Mouse (Mus musculus): Measurements from ENCODE around the gene Ube2t. TPM values are rescaled to one million over a fixed set of nuclear protein-coding genes. Genes with fewer than 3 reads are reported as not detected.
A peak's percentile ranks its signal among the peaks of the same experiment; 100 is the strongest.

Ube2t gene
- polyA plus RNA-seq (2014; fragmentation: Nextera tagmentation; extraction: Ambion mirVana) = 34.2 and 35.1 TPM in 2 replicates

DNA sequence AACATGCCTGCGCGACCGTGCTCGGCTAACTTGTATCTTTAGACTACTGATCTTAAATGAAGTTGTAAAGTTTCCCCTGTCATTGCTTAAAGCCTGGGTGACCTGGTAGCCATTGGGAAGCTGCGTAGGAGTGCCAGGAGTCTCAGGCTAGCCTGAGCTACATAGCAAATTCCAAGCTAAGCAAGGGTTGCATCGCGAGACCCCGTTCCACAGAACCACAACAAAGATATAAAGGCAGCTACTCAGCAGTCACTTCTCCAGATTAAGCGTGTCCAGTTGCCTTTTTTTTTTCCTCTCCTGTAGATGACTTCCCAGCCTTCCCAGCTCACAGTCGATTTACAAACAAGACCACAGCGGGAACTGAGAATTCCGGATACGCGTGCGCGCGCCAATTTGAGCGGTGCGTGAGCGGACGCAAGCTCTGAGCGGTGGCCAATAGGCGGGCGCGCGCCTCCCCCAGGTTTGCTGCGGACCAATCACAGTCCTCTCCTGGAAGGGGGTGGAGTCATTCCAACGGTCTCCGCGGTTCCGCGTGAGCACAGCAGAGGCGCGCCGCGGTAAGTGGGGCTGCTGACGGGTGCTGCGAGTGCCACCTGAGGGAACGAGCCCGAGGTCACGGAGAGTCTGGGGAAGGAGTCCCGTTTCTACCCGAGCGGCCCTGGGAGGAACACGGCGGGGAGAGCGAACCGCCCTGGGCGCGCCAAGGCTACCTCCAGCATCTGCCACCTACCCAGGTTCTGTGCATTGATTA lies at the start of gene Ube2t:
Gene Ube2t, plus strand, starts transcription at position 513 of the 751 bp plus-strand sequence.
- Histone ChIP-seq H3K9ac (replicated peaks; ENCODE audit: low read depth, low read length) (peak within 1 kb of the TSS; percentile 64), H3K4me3 (ENCODE audit: low read depth, low read length) (peak within 1 kb of the TSS; percentile 72), H3K27ac (ENCODE audit: low read length) (no peak within 1 kb of the TSS; the same call in 1 of the 2 replicates), H3K27me3 (ENCODE audit: control insufficient read depth, insufficient read depth, low read length) (no peaks in the 10 kb centered on the region), H3K9me3 (ENCODE audit: control insufficient read depth, low read depth, low read length) (no peaks in the 10 kb centered on the region), H3K4me2 (replicated peaks; ENCODE audit: low read depth, low read length) (peak within 1 kb of the TSS; percentile 74), H3K4me1 (ENCODE audit: control insufficient read depth, insufficient read depth, low read length) (peaks cover 7% of the 10 kb centered on the region; the same call in 1 of the 2 replicates), H3K36me3 (ENCODE audit: control insufficient read depth, insufficient read depth, low read length) (no peaks in the 10 kb centered on the region)
- ATAC-seq (ENCODE audit: insufficient number of reproducible peaks, insufficient read depth, low FRiP score, low read depth) = peak; percentile 99
- WGBS = 2% methylated on average over 50 of the region's 50 CpGs

DNA sequence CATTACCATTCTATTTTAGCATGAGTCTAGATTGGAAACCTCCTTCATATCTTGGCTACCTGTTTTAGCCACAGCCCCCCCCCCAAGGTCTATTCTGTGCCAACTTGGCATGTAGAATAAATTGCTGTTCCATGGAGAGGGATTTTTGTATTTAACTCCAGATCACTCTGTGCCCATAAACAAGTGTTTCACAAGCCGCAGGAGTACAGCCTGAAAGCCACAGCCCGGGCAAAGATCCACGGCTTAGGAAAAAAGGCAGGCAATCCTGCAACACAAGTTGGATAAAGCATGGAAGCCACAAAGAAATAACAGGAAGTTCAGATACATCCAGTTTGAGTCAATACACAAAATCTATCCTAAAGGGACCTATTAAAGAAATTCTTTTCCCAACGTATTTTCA lies 48.8 kb upstream of the Ube2t start:
- H3K27ac ChIP-seq (ENCODE audit: low read length) = no peak overlapping the region
- WGBS = 90% methylated on average over 4 of the region's 4 CpGs
- H3K4me2 ChIP-seq (replicated peaks; ENCODE audit: low read depth, low read length) = no peak overlapping the region
- H3K27me3 ChIP-seq (ENCODE audit: control insufficient read depth, insufficient read depth, low read length) = no peaks in the 10 kb centered on the region
- no peaks in the 10 kb centered on the region for H3K4me1 ChIP-seq (ENCODE audit: control insufficient read depth, insufficient read depth, low read length)
- no peaks in the 10 kb centered on the region for H3K9me3 ChIP-seq (ENCODE audit: control insufficient read depth, low read depth, low read length)
- H3K9ac ChIP-seq (replicated peaks; ENCODE audit: low read depth, low read length) = no peak overlapping the region
- H3K36me3 ChIP-seq (ENCODE audit: control insufficient read depth, insufficient read depth, low read length) = no peaks in the 10 kb centered on the region
- ATAC-seq (ENCODE audit: insufficient number of reproducible peaks, insufficient read depth, low FRiP score, low read depth) = no peak
- H3K4me3 ChIP-seq (ENCODE audit: low read depth, low read length) = no peak overlapping the region

DNA sequence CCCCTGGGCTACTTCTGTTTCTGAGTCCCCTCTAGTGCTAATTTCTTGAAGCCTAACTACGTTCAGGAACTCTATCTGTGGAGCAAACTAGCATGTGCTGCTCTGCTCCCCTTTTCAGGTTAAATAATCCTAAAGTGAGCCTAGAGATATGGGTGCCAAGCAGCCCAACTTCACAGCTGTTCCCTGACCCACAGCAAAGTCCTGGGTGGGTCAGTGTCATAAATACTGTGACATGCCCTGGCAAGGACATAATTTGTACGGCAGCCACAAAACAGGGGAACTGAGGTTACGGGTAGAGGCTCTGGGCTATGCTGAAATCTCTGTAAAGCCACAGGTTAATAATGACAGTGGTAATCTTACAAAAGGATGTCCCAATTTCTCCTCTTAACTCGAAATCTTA lies 46.9 kb upstream of the Ube2t start:
- Histone ChIP-seq H3K9me3 (ENCODE audit: control insufficient read depth, low read depth, low read length) (no peaks in the 10 kb centered on the region), H3K27me3 (ENCODE audit: control insufficient read depth, insufficient read depth, low read length) (no peaks in the 10 kb centered on the region), H3K9ac (replicated peaks; ENCODE audit: low read depth, low read length) (no peak overlapping the region), H3K4me2 (replicated peaks; ENCODE audit: low read depth, low read length) (no peak overlapping the region), H3K4me3 (ENCODE audit: low read depth, low read length) (no peak overlapping the region), H3K27ac (ENCODE audit: low read length) (no peak overlapping the region), H3K36me3 (ENCODE audit: control insufficient read depth, insufficient read depth, low read length) (no peaks in the 10 kb centered on the region), H3K4me1 (ENCODE audit: control insufficient read depth, insufficient read depth, low read length) (no peaks in the 10 kb centered on the region)
- ATAC-seq (ENCODE audit: insufficient number of reproducible peaks, insufficient read depth, low FRiP score, low read depth) = no peak
- 82% methylated on average over 4 of the region's 4 CpGs for WGBS

DNA sequence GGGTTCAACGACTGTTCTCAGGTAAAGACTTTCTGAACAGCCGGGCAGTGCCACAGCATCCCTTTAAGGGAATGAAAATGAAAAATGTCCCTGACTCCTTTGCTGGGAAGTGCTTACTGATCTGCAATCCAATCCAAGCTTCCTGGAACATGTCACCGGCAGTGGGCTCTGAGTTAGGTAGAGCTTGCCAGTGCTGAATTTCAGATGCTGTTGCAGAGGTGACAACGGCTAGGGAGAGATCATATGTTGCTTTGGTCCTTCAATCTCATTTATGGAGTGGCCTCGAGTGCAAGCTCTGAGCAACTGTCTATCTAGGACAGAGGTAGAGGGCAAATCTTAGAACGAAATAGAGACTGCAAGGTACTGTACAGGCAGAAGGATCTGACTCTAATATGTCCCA lies 43.4 kb upstream of the Ube2t start:
- Histone ChIP-seq H3K4me2 (replicated peaks; ENCODE audit: low read depth, low read length) (no peak overlapping the region), H3K27me3 (ENCODE audit: control insufficient read depth, insufficient read depth, low read length) (no peaks in the 10 kb centered on the region), H3K9ac (replicated peaks; ENCODE audit: low read depth, low read length) (no peak overlapping the region), H3K27ac (ENCODE audit: low read length) (no peak overlapping the region), H3K36me3 (ENCODE audit: control insufficient read depth, insufficient read depth, low read length) (no peaks in the 10 kb centered on the region), H3K4me1 (ENCODE audit: control insufficient read depth, insufficient read depth, low read length) (no peaks in the 10 kb centered on the region), H3K4me3 (ENCODE audit: low read depth, low read length) (no peak overlapping the region), H3K9me3 (ENCODE audit: control insufficient read depth, low read depth, low read length) (no peaks in the 10 kb centered on the region)
- 84% methylated on average over 6 of the region's 6 CpGs for WGBS
- ATAC-seq (ENCODE audit: insufficient number of reproducible peaks, insufficient read depth, low FRiP score, low read depth) = no peak

DNA sequence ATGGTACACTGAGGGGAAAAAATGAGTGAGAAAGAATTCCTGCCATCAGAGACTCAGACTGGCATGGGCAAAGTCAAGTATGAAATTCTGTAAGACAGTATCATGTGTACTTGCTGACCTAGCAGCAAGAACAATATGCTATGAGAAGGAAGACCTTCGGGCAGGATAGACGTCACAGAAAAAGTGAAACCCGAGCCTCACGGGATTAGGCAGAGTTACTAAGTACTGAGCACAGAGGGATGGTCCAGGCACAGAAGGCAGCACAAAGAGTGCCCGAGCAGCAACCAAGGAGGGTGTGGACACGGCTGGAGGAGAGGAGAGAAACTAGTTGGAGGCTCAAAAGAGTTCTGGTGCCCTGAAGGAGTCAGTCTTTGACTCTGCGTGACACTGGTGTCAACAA lies 29.9 kb upstream of the Ube2t start:
- no peaks in the 10 kb centered on the region for H3K9me3 ChIP-seq (ENCODE audit: control insufficient read depth, low read depth, low read length)
- H3K4me3 ChIP-seq (ENCODE audit: low read depth, low read length) = no peak overlapping the region
- H3K27me3 ChIP-seq (ENCODE audit: control insufficient read depth, insufficient read depth, low read length) = no peaks in the 10 kb centered on the region
- H3K4me2 ChIP-seq (replicated peaks; ENCODE audit: low read depth, low read length) = no peak overlapping the region
- 33% methylated on average over 7 of the region's 7 CpGs for WGBS
- H3K36me3 ChIP-seq (ENCODE audit: control insufficient read depth, insufficient read depth, low read length) = no peaks in the 10 kb centered on the region
- ATAC-seq (ENCODE audit: insufficient number of reproducible peaks, insufficient read depth, low FRiP score, low read depth) = no peak
- H3K4me1 ChIP-seq (ENCODE audit: control insufficient read depth, insufficient read depth, low read length) = no peaks in the 10 kb centered on the region
- no peak overlapping the region for H3K27ac ChIP-seq (ENCODE audit: low read length)
- no peak overlapping the region for H3K9ac ChIP-seq (replicated peaks; ENCODE audit: low read depth, low read length)

DNA sequence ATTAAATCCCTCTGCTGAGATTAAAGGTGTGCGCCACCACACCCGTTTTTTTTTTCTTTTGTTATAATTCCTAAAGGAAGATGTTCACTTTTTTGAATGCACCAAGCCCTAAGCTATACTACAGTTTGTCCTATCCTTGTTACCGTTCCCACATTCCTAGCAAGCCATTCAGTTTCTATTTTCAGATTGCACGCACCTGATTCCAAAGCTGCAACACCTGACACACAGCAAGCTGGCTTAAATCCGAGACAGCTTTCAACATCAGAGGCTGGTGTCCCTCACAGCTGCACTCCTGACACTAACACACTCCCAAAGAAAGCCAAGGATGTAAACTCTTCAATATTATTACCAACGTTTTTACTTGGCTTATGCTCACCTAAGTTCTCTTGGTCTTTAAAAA lies 26.0 kb upstream of the Ube2t start:
- WGBS = 84% methylated on average over 6 of the region's 6 CpGs
- Histone ChIP-seq H3K4me1 (ENCODE audit: control insufficient read depth, insufficient read depth, low read length) (no peaks in the 10 kb centered on the region), H3K36me3 (ENCODE audit: control insufficient read depth, insufficient read depth, low read length) (no peaks in the 10 kb centered on the region), H3K4me3 (ENCODE audit: low read depth, low read length) (no peak overlapping the region), H3K9ac (replicated peaks; ENCODE audit: low read depth, low read length) (no peak overlapping the region), H3K27ac (ENCODE audit: low read length) (no peak overlapping the region), H3K27me3 (ENCODE audit: control insufficient read depth, insufficient read depth, low read length) (no peaks in the 10 kb centered on the region), H3K4me2 (replicated peaks; ENCODE audit: low read depth, low read length) (no peak overlapping the region), H3K9me3 (ENCODE audit: control insufficient read depth, low read depth, low read length) (no peaks in the 10 kb centered on the region)
- ATAC-seq (ENCODE audit: insufficient number of reproducible peaks, insufficient read depth, low FRiP score, low read depth) = no peak

DNA sequence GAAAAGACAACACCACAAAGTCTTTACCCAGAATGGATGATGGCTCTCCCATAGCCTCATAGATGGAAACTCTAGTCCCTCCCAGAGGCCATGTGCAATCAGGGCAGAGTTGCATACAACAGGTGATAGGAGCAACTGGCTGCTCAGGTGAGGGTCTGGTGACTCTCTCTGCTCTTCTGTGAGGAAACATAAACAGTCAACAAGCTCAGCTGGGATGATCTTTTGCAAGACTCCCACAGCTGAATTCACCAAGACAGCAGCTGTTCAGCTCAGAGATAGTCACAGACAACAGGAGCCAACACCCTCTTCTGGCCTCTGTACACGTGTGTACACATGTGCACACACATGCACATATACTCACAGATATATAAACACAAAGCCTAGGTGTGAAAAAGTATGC lies 24.1 kb upstream of the Ube2t start:
- no peaks in the 10 kb centered on the region for H3K4me1 ChIP-seq (ENCODE audit: control insufficient read depth, insufficient read depth, low read length)
- no peaks in the 10 kb centered on the region for H3K36me3 ChIP-seq (ENCODE audit: control insufficient read depth, insufficient read depth, low read length)
- no peaks in the 10 kb centered on the region for H3K9me3 ChIP-seq (ENCODE audit: control insufficient read depth, low read depth, low read length)
- no peak overlapping the region for H3K4me3 ChIP-seq (ENCODE audit: low read depth, low read length)
- 73% methylated on average over 1 of the region's 1 CpGs for WGBS
- no peak overlapping the region for H3K9ac ChIP-seq (replicated peaks; ENCODE audit: low read depth, low read length)
- no peak overlapping the region for H3K4me2 ChIP-seq (replicated peaks; ENCODE audit: low read depth, low read length)
- no peaks in the 10 kb centered on the region for H3K27me3 ChIP-seq (ENCODE audit: control insufficient read depth, insufficient read depth, low read length)
- ATAC-seq (ENCODE audit: insufficient number of reproducible peaks, insufficient read depth, low FRiP score, low read depth) = no peak
- no peak overlapping the region for H3K27ac ChIP-seq (ENCODE audit: low read length)

DNA sequence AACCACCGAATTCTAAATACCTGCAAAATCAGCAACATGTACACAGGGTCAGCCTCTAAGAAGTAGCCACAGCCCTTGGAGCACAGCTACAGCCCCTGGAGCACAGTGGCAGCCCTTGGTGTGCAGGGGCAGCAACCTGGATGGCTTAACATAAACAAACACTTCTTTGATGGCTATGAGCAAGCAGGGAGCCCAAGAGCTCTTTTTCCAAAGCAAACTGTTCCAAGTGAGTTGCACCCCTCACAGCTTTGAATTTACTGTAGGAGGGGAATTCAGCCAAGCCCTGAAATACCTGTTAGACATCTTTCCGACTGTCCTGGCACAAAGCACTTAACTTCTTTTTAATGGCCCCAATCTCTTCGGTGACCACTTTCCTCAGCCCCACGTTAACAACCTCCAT lies 21.5 kb upstream of the Ube2t start:
- H3K4me1 ChIP-seq (ENCODE audit: control insufficient read depth, insufficient read depth, low read length) = no peaks in the 10 kb centered on the region
- H3K4me3 ChIP-seq (ENCODE audit: low read depth, low read length) = no peak overlapping the region
- peak overlapping the region; percentile 41; the same call in 1 of the 2 replicates for H3K27ac ChIP-seq (ENCODE audit: low read length)
- no peak overlapping the region for H3K9ac ChIP-seq (replicated peaks; ENCODE audit: low read depth, low read length)
- 40% methylated on average over 4 of the region's 4 CpGs for WGBS
- no peaks in the 10 kb centered on the region for H3K9me3 ChIP-seq (ENCODE audit: control insufficient read depth, low read depth, low read length)
- ATAC-seq (ENCODE audit: insufficient number of reproducible peaks, insufficient read depth, low FRiP score, low read depth) = no peak
- no peaks in the 10 kb centered on the region for H3K27me3 ChIP-seq (ENCODE audit: control insufficient read depth, insufficient read depth, low read length)
- H3K4me2 ChIP-seq (replicated peaks; ENCODE audit: low read depth, low read length) = no peak overlapping the region
- H3K36me3 ChIP-seq (ENCODE audit: control insufficient read depth, insufficient read depth, low read length) = no peaks in the 10 kb centered on the region

DNA sequence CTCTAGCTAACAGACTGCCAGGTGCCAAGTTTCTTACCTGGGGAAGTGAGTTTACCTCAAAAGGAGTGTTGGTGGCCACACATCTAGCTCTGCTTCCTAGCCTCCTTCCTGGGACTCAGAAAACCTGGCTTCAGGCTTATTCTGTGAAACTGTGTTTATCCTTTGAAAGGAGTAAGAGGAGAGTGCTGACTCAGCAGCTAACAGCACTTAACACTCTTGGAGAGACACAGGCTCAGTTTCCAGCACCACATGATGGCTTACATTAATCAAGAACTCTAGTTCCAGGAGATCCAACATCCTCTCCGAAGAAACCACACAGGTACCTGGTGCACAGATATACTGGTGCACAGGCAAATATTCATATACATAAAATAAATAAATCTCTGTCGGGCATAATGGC lies 19.5 kb upstream of the Ube2t start:
- Histone ChIP-seq H3K36me3 (ENCODE audit: control insufficient read depth, insufficient read depth, low read length) (no peaks in the 10 kb centered on the region; the same call in 1 of the 2 replicates), H3K4me3 (ENCODE audit: low read depth, low read length) (no peak overlapping the region), H3K9ac (replicated peaks; ENCODE audit: low read depth, low read length) (no peak overlapping the region), H3K9me3 (ENCODE audit: control insufficient read depth, low read depth, low read length) (no peaks in the 10 kb centered on the region), H3K4me2 (replicated peaks; ENCODE audit: low read depth, low read length) (no peak overlapping the region), H3K27me3 (ENCODE audit: control insufficient read depth, insufficient read depth, low read length) (no peaks in the 10 kb centered on the region), H3K4me1 (ENCODE audit: control insufficient read depth, insufficient read depth, low read length) (no peaks in the 10 kb centered on the region), H3K27ac (ENCODE audit: low read length) (no peak overlapping the region)
- whole genome bisulfite sequencing = 89% methylated on average over 2 of the region's 2 CpGs
- ATAC-seq (ENCODE audit: insufficient number of reproducible peaks, insufficient read depth, low FRiP score, low read depth) = no peak
